Mouse (Mus musculus): ENCODE results near the gene Fryl. TPM values are rescaled to one million over a fixed set of nuclear protein-coding genes. Genes with fewer than 3 reads are reported as not detected.
A peak's percentile ranks its signal among the peaks of the same experiment; 100 is the strongest.
"Not testable (repeated sequence)": the region's sequence is repeated elsewhere in the genome, so short reads cannot be mapped to it uniquely, and the experiment has no call there.

Fryl gene
- polyA plus RNA-seq, 2 experiments, result 26.1 to 26.7 TPM

- peaks cover 33% of the 10 kb centered on the region for H3K27me3 ChIP-seq (ENCODE audit: control insufficient read depth, insufficient read depth, low read length)
- no peak overlapping the region for H3K27ac ChIP-seq (replicated peaks; ENCODE audit: low read depth, low read length)
- no peak overlapping the region; the same call in 1 of the 2 replicates for H3K4me2 ChIP-seq (replicated peaks; ENCODE audit: low read depth, low read length, severe bottlenecking)
- TF ChIP-seq POLR2A (IDR thresholded peaks at IDR 0.05; ENCODE audit: borderline replicate concordance, extremely low read depth, insufficient read depth, insufficient read length), result no peak
- no peaks in the 10 kb centered on the region for H3K36me3 ChIP-seq (ENCODE audit: control insufficient read depth, insufficient read depth, low read length)
- ATAC-seq (ENCODE audit: low FRiP score, low read depth), result no peak
- H3K4me1 ChIP-seq (ENCODE audit: control insufficient read depth, insufficient read depth, low read length), result no peaks in the 10 kb centered on the region
- peak overlapping the region; percentile 41; the same call in 1 of the 2 replicates for H3K4me3 ChIP-seq (replicated peaks; ENCODE audit: low read length)
- no peaks in the 10 kb centered on the region for H3K9me3 ChIP-seq (ENCODE audit: control insufficient read depth, low read length)
- WGBS, result 43% methylated on average over 5 of the region's 5 CpGs
- no peak overlapping the region for H3K9ac ChIP-seq (ENCODE audit: low read depth, low read length, severe bottlenecking)
- no peak for DNase-seq (ENCODE audit: low spot score)
These were observed 248.8 kb downstream of the Fryl start for GRCm38 (mm10) chr5:73007582-73007959.

- Histone ChIP-seq H3K9ac (ENCODE audit: low read depth, low read length, severe bottlenecking) (peak within 1 kb of the TSS; percentile 38), H3K4me1 (ENCODE audit: control insufficient read depth, insufficient read depth, low read length) (no peaks in the 10 kb centered on the region), H3K27me3 (ENCODE audit: control insufficient read depth, insufficient read depth, low read length) (peaks cover 33% of the 10 kb centered on the region), H3K4me3 (replicated peaks; ENCODE audit: low read length) (peak within 1 kb of the TSS; percentile 41), H3K9me3 (ENCODE audit: control insufficient read depth, low read length) (no peaks in the 10 kb centered on the region), H3K4me2 (replicated peaks; ENCODE audit: low read depth, low read length, severe bottlenecking) (peak within 1 kb of the TSS; percentile 67), H3K36me3 (ENCODE audit: control insufficient read depth, insufficient read depth, low read length) (no peaks in the 10 kb centered on the region), H3K27ac (replicated peaks; ENCODE audit: low read depth, low read length) (no peak within 1 kb of the TSS)
- 7% methylated on average over 56 of the region's 65 CpGs for WGBS
- no peak for DNase-seq (ENCODE audit: low spot score)
- no peak for TF ChIP-seq POLR2A (IDR thresholded peaks at IDR 0.05; ENCODE audit: borderline replicate concordance, extremely low read depth, insufficient read depth, insufficient read length)
- ATAC-seq (ENCODE audit: low FRiP score, low read depth), result peak; percentile 30
These were observed 249.4 kb downstream of the Fryl start, which contains the start of gene Slc10a4 for GRCm38 (mm10) chr5:73006784-73007581. Gene Slc10a4, plus strand, starts transcription at chr5:73006883.

- H3K9ac ChIP-seq (ENCODE audit: low read depth, low read length, severe bottlenecking), result no peak overlapping the region
- no peaks in the 10 kb centered on the region for H3K4me1 ChIP-seq (ENCODE audit: control insufficient read depth, insufficient read depth, low read length)
- no peaks in the 10 kb centered on the region for H3K9me3 ChIP-seq (ENCODE audit: control insufficient read depth, low read length)
- H3K4me2 ChIP-seq (replicated peaks; ENCODE audit: low read depth, low read length, severe bottlenecking), result no peak overlapping the region
- no peak for DNase-seq (ENCODE audit: low spot score)
- H3K36me3 ChIP-seq (ENCODE audit: control insufficient read depth, insufficient read depth, low read length), result no peaks in the 10 kb centered on the region
- no peak for TF ChIP-seq POLR2A (IDR thresholded peaks at IDR 0.05; ENCODE audit: borderline replicate concordance, extremely low read depth, insufficient read depth, insufficient read length)
- ATAC-seq (ENCODE audit: low FRiP score, low read depth), result no peak
- H3K27me3 ChIP-seq (ENCODE audit: control insufficient read depth, insufficient read depth, low read length), result peaks cover 33% of the 10 kb centered on the region
- H3K27ac ChIP-seq (replicated peaks; ENCODE audit: low read depth, low read length), result no peak overlapping the region
- WGBS, result 79% methylated on average over 5 of the region's 5 CpGs
- no peak overlapping the region for H3K4me3 ChIP-seq (replicated peaks; ENCODE audit: low read length)
These were observed 252.4 kb downstream of the Fryl start for GRCm38 (mm10) chr5:73004046-73004445.

- not testable (repeated sequence) for DNase-seq (ENCODE audit: low spot score); H3K9me3 ChIP-seq (ENCODE audit: control insufficient read depth, low read length); H3K27ac ChIP-seq (replicated peaks; ENCODE audit: low read depth, low read length); H3K4me3 ChIP-seq (replicated peaks; ENCODE audit: low read length); H3K4me2 ChIP-seq (replicated peaks; ENCODE audit: low read depth, low read length, severe bottlenecking); ATAC-seq (ENCODE audit: low FRiP score, low read depth); H3K9ac ChIP-seq (ENCODE audit: low read depth, low read length, severe bottlenecking); H3K36me3 ChIP-seq (ENCODE audit: control insufficient read depth, insufficient read depth, low read length); H3K27me3 ChIP-seq (ENCODE audit: control insufficient read depth, insufficient read depth, low read length); H3K4me1 ChIP-seq (ENCODE audit: control insufficient read depth, insufficient read depth, low read length)
- WGBS, result 80% methylated on average over 1 of the region's 1 CpGs
These were observed 257.9 kb downstream of the Fryl start for GRCm38 (mm10) chr5:72998546-72998945.

- no peak for TF ChIP-seq POLR2A (IDR thresholded peaks at IDR 0.05; ENCODE audit: borderline replicate concordance, extremely low read depth, insufficient read depth, insufficient read length)
- ATAC-seq (ENCODE audit: low FRiP score, low read depth) (no peak), DNase-seq (ENCODE audit: low spot score) (no peak)
- Histone ChIP-seq H3K4me3 (replicated peaks; ENCODE audit: low read length) (no peak overlapping the region), H3K36me3 (ENCODE audit: control insufficient read depth, insufficient read depth, low read length) (no peaks in the 10 kb centered on the region), H3K4me1 (ENCODE audit: control insufficient read depth, insufficient read depth, low read length) (no peaks in the 10 kb centered on the region), H3K9me3 (ENCODE audit: control insufficient read depth, low read length) (no peaks in the 10 kb centered on the region), H3K27me3 (ENCODE audit: control insufficient read depth, insufficient read depth, low read length) (no peaks in the 10 kb centered on the region), H3K9ac (ENCODE audit: low read depth, low read length, severe bottlenecking) (no peak overlapping the region), H3K4me2 (replicated peaks; ENCODE audit: low read depth, low read length, severe bottlenecking) (no peak overlapping the region), H3K27ac (replicated peaks; ENCODE audit: low read depth, low read length) (no peak overlapping the region)
- 45% methylated on average over 10 of the region's 10 CpGs for WGBS
These were observed 261.0 kb downstream of the Fryl start for GRCm38 (mm10) chr5:72995379-72995778.

Measured in limb, embryonic 14.5 days (tissue).